Mouse (Mus musculus) stomach, postnatal 0 days (tissue): ENCODE results near the gene Nxt2.

Experiments used
- CTCF ChIP-seq: IDR thresholded peaks from 2 replicates; pipeline ENCODE4 v1.5.1; 2016; ENCODE audit warnings: antibody characterized with exemption, low read depth, mild to moderate bottlenecking, moderate library complexity
- EP300 ChIP-seq: optimal IDR thresholded peaks from 2 replicates; pipeline ENCODE3; 2016; ENCODE audit warnings: antibody characterized with exemption

DNA sequence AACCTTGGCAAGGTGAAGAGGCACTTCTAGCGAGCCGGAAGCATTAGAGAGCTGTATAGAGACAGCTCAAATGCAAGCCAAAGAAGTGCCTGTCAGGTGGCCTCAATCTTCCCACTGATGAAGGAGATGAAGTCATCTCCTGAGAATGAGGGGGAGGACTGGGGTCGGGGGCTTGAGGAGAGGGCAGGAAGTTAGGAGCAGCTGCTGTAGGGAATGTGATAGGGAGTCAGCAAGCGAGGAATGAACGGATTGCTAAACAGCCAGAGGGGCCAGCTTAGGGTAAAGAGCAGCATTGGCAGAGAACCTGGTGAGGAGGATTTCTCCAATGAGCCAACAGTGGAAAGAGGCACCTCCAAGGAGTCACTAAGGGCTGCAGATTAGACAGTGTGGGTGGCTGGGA is 59.3 kb downstream of the Nxt2 start:
- no peak for TF ChIP-seq CTCF
- no peak for TF ChIP-seq EP300
